Mouse (Mus musculus) liver, adult 2 months (tissue): ENCODE data around the gene Gna13. TPM values are rescaled to one million over a fixed set of nuclear protein-coding genes. Genes with fewer than 3 reads are reported as not detected.
A peak's percentile ranks its signal among the peaks of the same experiment; 100 is the strongest.

Source experiments
- DNase-seq: peaks from one replicate; pipeline ENCODE4 v3.0.0-alpha.2; 2011; ENCODE audit warnings: low read depth, low spot score; ENCODE audit errors: extremely low read depth
- H3K27ac ChIP-seq: fragments of 200-500 bp; replicated peaks from 2 replicates; pipeline ENCODE4 v1.5.1; 2012; ENCODE audit warnings: low read depth, mild to moderate bottlenecking, control low read depth, inconsistent platforms, low read length; ENCODE audit not compliant: insufficient read depth
- H3K27me3 ChIP-seq: fragments of 200-500 bp; 2 replicates; pipeline ENCODE4 v1.6.1; 2012; ENCODE audit warnings: mild to moderate bottlenecking, moderate library complexity, low read length, inconsistent platforms; ENCODE audit not compliant: control insufficient read depth, insufficient read depth
- H3K36me3 ChIP-seq: fragments of 200-500 bp; 2 replicates; pipeline ENCODE4 v1.6.1; 2012; ENCODE audit warnings: low read length, inconsistent platforms; ENCODE audit not compliant: control insufficient read depth, insufficient read depth
- H3K4me1 ChIP-seq: fragments of 200-500 bp; 2 replicates; pipeline ENCODE4 v1.6.1; 2011; ENCODE audit warnings: low read length; ENCODE audit not compliant: control insufficient read depth, insufficient read depth
- H3K4me3 ChIP-seq: fragments of 200-500 bp; 2 replicates; pipeline ENCODE4 v1.5.1; 2011; ENCODE audit warnings: low read depth, mild to moderate bottlenecking, control low read depth, low read length, moderate library complexity; ENCODE audit not compliant: insufficient read depth
- H3K79me2 ChIP-seq: fragments of 200-500 bp; 2 replicates; pipeline ENCODE4 v1.6.1; 2012; ENCODE audit warnings: inconsistent platforms, mild to moderate bottlenecking, low read length, moderate library complexity; ENCODE audit not compliant: control insufficient read depth, insufficient read depth
- H3K9ac ChIP-seq: fragments of 200-500 bp; 2 replicates; pipeline ENCODE4 v1.6.1; 2012; ENCODE audit warnings: low read depth, mild to moderate bottlenecking, control low read depth, inconsistent platforms, low read length
- CTCF ChIP-seq: fragments of 200-500 bp; IDR thresholded peaks from 2 replicates; pipeline ENCODE4 v1.5.1; 2011; ENCODE audit warnings: low read depth, low read length, control low read depth
- POLR2A ChIP-seq: fragments of 200-500 bp; IDR thresholded peaks from 2 replicates; pipeline ENCODE4 v1.6.1; 2011; ENCODE audit warnings: low read length, control low read depth; ENCODE audit not compliant: insufficient read depth; ENCODE audit errors: extremely low read depth
- WGBS: fragments of 180-500 bp; shearing (Covaris S2); methylation state at CpG from one replicate; pipeline ENCODE4 v1.1.7; 2018; 5-methylcytosine and 5-hydroxymethylcytosine counted together
- polyA plus RNA-seq: library from polyadenylated mRNA; depleted of rRNA; stranded (reverse); fragments of >200 nt; gene quantifications from 2 replicates; pipeline ENCODE4 v1.2.3, GENCODE M21; 2012
- total RNA-seq: library from RNA; depleted of rRNA; stranded (reverse); fragments of >200 nt; gene quantifications from 2 replicates; pipeline ENCODE4 v1.2.3, GENCODE M21; 2014

The Gna13 gene
- total and polyA plus RNA-seq, 2 experiments: 13.7 to 18.0 TPM

- no peak overlapping the region for H3K4me3 ChIP-seq
- H3K27me3 ChIP-seq: no peaks in the 10 kb centered on the region
- H3K79me2 ChIP-seq: no peaks in the 10 kb centered on the region
- no peak for DNase-seq
- peaks cover 8% of the 10 kb centered on the region for H3K36me3 ChIP-seq
- TF ChIP-seq CTCF (no peak), POLR2A (no peak)
- no peak overlapping the region for H3K9ac ChIP-seq
- H3K4me1 ChIP-seq: no peaks in the 10 kb centered on the region
- 79% methylated on average over 7 of the region's 8 CpGs for WGBS
- H3K27ac ChIP-seq: no peak overlapping the region
Observed at GRCm38 (mm10) chr11:109436889-109437288, 74.3 kb downstream of the Gna13 start.

- Histone ChIP-seq H3K27ac (no peak overlapping the region), H3K4me1 (no peaks in the 10 kb centered on the region), H3K36me3 (peaks cover 7% of the 10 kb centered on the region), H3K27me3 (no peaks in the 10 kb centered on the region), H3K79me2 (no peaks in the 10 kb centered on the region), H3K9ac (no peak overlapping the region), H3K4me3 (no peak overlapping the region)
- TF ChIP-seq POLR2A (no peak), CTCF (no peak)
- no peak for DNase-seq
- 31% methylated on average over 5 of the region's 5 CpGs for WGBS
Observed at GRCm38 (mm10) chr11:109439209-109439608, 76.6 kb downstream of the Gna13 start.

- peaks cover 5% of the 10 kb centered on the region for H3K36me3 ChIP-seq
- peak; percentile 52 for DNase-seq
- under 1% methylated on average over 32 of the region's 32 CpGs for WGBS
- no peaks in the 10 kb centered on the region for H3K79me2 ChIP-seq
- peak overlapping the region; percentile 5; the same call in 1 of the 2 replicates for H3K27ac ChIP-seq
- no peaks in the 10 kb centered on the region for H3K4me1 ChIP-seq
- peak overlapping the region; percentile 76 for H3K9ac ChIP-seq
- peak overlapping the region; percentile 75 for H3K4me3 ChIP-seq
- TF ChIP-seq CTCF (no peak), POLR2A (peak; percentile 31; the same call in 1 of the 2 replicates)
- H3K27me3 ChIP-seq: no peaks in the 10 kb centered on the region
Observed at GRCm38 (mm10) chr11:109439829-109440340, 77.3 kb downstream of the Gna13 start.

- H3K36me3 ChIP-seq: peaks cover 5% of the 10 kb centered on the region
- WGBS: 56% methylated on average over 4 of the region's 4 CpGs
- TF ChIP-seq CTCF (no peak), POLR2A (no peak)
- H3K27ac ChIP-seq: no peak overlapping the region
- H3K4me1 ChIP-seq: no peaks in the 10 kb centered on the region
- no peak overlapping the region for H3K4me3 ChIP-seq
- H3K27me3 ChIP-seq: no peaks in the 10 kb centered on the region
- DNase-seq: no peak
- H3K79me2 ChIP-seq: no peaks in the 10 kb centered on the region
- H3K9ac ChIP-seq: no peak overlapping the region
Observed at GRCm38 (mm10) chr11:109440641-109441040, 78.0 kb downstream of the Gna13 start.

- TF ChIP-seq CTCF (peak; percentile 72), POLR2A (no peak)
- DNase-seq: peak; percentile 31
- no peaks in the 10 kb centered on the region for H3K4me1 ChIP-seq
Observed at GRCm38 (mm10) chr11:109441119-109441518, 78.5 kb downstream of the Gna13 start.

GRCm38 (mm10) chr11:109442166-109442730 lies 79.6 kb downstream of the Gna13 start:
- Histone ChIP-seq H3K36me3 (no peaks in the 10 kb centered on the region), H3K4me3 (no peak overlapping the region), H3K27ac (no peak overlapping the region), H3K27me3 (no peaks in the 10 kb centered on the region), H3K79me2 (no peaks in the 10 kb centered on the region), H3K9ac (no peak overlapping the region), H3K4me1 (no peaks in the 10 kb centered on the region)
- no peak for TF ChIP-seq CTCF
- no peak for TF ChIP-seq POLR2A
- WGBS: 82% methylated on average over 5 of the region's 5 CpGs
- DNase-seq: no peak

More at GRCm38 (mm10) chr11:109441119-109441518, 78.5 kb downstream of the Gna13 start:
- Histone ChIP-seq H3K27me3 (no peaks in the 10 kb centered on the region), H3K4me3 (no peak overlapping the region), H3K9ac (no peak overlapping the region), H3K27ac (no peak overlapping the region), H3K36me3 (peaks cover 3% of the 10 kb centered on the region), H3K79me2 (no peaks in the 10 kb centered on the region)
- WGBS: 57% methylated on average over 3 of the region's 3 CpGs
